Mouse (Mus musculus) embryonic facial prominence, embryonic 12.5 days (tissue): ENCODE measurements around the gene Ftsj3. TPM values are rescaled to one million over a fixed set of nuclear protein-coding genes. Genes with fewer than 3 reads are reported as not detected.

ENCODE experiments used
- ATAC-seq: fragments of 200-750 bp; cut with Nextera tagmentation; 2 replicates; pipeline ENCODE4 v1.8.0; 2017; ENCODE audit not compliant: insufficient number of reproducible peaks, insufficient read depth, low FRiP score, low TSS enrichment
- H3K27ac ChIP-seq: fragments of 300-500 bp; sonication (generic); 2 replicates; pipeline ENCODE4 v1.5.1; 2016; ENCODE audit warnings: mild to moderate bottlenecking
- H3K27me3 ChIP-seq: fragments of 300-500 bp; sonication (generic); 2 replicates; pipeline ENCODE4 v1.6.1; 2016; ENCODE audit warnings: mild to moderate bottlenecking, moderate library complexity
- H3K36me3 ChIP-seq: fragments of 300-500 bp; sonication (generic); 2 replicates; pipeline ENCODE4 v1.6.1; 2016; ENCODE audit warnings: mild to moderate bottlenecking
- H3K4me1 ChIP-seq: fragments of 300-500 bp; sonication (generic); 2 replicates; pipeline ENCODE4 v1.6.1; 2016
- H3K4me2 ChIP-seq: fragments of 300-500 bp; sonication (generic); replicated peaks from 2 replicates; pipeline ENCODE4 v1.6.1; 2016; ENCODE audit warnings: mild to moderate bottlenecking, moderate library complexity
- H3K4me3 ChIP-seq: fragments of 300-500 bp; sonication (generic); 2 replicates; pipeline ENCODE4 v1.5.1; 2016; ENCODE audit warnings: mild to moderate bottlenecking
- H3K9ac ChIP-seq: fragments of 300-500 bp; sonication (generic); 2 replicates; pipeline ENCODE4 v1.6.1; 2016; ENCODE audit warnings: mild to moderate bottlenecking, moderate library complexity
- H3K9me3 ChIP-seq: fragments of 300-500 bp; sonication (generic); 2 replicates; pipeline ENCODE4 v1.6.1; 2016; ENCODE audit warnings: mild to moderate bottlenecking, moderate library complexity
- WGBS: fragments of 180-500 bp; shearing (Covaris S2); methylation state at CpG from one replicate; pipeline ENCODE4 v1.1.7; 2016; 5-methylcytosine and 5-hydroxymethylcytosine counted together
- polyA plus RNA-seq: library from polyadenylated mRNA; unstranded; fragments of >200 nt; fragmentation: Nextera tagmentation; extraction: Ambion mirVana; gene quantifications from 2 replicates; pipeline ENCODE4 v1.2.1, GENCODE M21; 2016

The Ftsj3 gene
- polyA plus RNA-seq, 1 experiment from 2014 or later: 67.0 TPM

DNA sequence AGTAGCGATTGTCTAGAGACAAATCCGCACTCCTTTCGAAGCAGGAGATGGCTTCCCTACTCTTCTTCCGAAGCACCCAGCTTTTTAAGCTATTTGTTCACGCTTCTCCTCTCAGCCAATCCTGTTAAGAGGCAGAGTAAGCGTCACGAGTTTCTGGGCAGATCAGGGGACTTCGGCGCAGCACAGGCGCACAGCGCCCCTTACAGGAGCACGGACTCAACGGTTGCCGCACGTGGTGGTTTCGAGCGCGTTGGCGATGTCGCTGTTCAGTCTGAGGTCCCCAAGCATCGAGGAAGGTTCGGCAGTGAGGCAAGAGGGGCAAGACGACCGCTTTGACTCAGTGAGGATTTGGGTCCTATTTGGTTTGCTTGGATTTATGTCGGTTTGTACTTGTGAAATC, 20.6 kb upstream of the Ftsj3 start, which contains the start of gene Tcam1:
Gene Tcam1, plus strand, starts transcription at position 219 of the 400 bp plus-strand sequence.
- Histone ChIP-seq H3K4me2 (peak within 1 kb of the TSS; percentile 45), H3K27me3 (no peaks in the 10 kb centered on the region), H3K27ac (no peak within 1 kb of the TSS), H3K36me3 (no peaks in the 10 kb centered on the region), H3K9ac (no peak within 1 kb of the TSS), H3K9me3 (no peaks in the 10 kb centered on the region), H3K4me3 (peak within 1 kb of the TSS; percentile 23), H3K4me1 (peaks cover 20% of the 10 kb centered on the region)
- WGBS: 7% methylated on average over 25 of the region's 25 CpGs
- no peak for ATAC-seq

DNA sequence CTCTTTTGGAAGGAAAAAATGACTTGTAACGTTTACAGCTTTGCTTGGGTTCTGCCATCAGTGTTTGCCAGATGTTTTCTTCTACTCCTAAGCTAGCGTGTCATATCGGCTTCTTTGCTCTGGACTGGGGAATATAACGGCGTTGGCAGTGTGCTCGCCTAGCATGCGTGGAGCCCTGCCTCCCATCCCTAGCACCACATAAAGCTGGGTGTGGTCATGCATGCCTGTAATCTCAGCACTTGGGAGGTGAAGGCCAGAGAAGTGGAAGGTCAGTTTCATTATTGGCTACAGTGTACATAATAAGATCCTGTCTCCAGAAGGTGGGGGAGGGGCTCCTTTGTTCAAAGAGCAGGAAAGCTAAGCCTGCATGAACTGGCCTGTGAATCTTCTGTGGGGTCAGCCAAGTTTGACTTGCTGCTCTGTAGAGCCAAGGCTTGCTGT, 19.1 kb upstream of the Ftsj3 start:
- WGBS: 72% methylated on average over 7 of the region's 7 CpGs
- ATAC-seq: no peak

GRCm38 (mm10) chr11:106274374-106274773, 18.5 kb upstream of the Ftsj3 start:
- H3K4me1 ChIP-seq: peaks cover 34% of the 10 kb centered on the region
- no peak overlapping the region for H3K9ac ChIP-seq
- no peaks in the 10 kb centered on the region for H3K27me3 ChIP-seq
- H3K4me2 ChIP-seq: no peak overlapping the region
- H3K4me3 ChIP-seq: no peak overlapping the region
- WGBS: 81% methylated on average over 1 of the region's 1 CpGs
- no peaks in the 10 kb centered on the region for H3K36me3 ChIP-seq
- H3K9me3 ChIP-seq: no peaks in the 10 kb centered on the region
- H3K27ac ChIP-seq: peak overlapping the region; percentile 58; the same call in 1 of the 2 replicates
- ATAC-seq: no peak

More for the DNA sequence above, 19.1 kb upstream of the Ftsj3 start:
- Histone ChIP-seq H3K4me2 (no peak overlapping the region), H3K36me3 (no peaks in the 10 kb centered on the region), H3K27ac (peak overlapping the region; percentile 58; the same call in 1 of the 2 replicates), H3K4me1 (peaks cover 33% of the 10 kb centered on the region), H3K9ac (no peak overlapping the region), H3K4me3 (no peak overlapping the region), H3K27me3 (no peaks in the 10 kb centered on the region), H3K9me3 (no peaks in the 10 kb centered on the region)

DNA sequence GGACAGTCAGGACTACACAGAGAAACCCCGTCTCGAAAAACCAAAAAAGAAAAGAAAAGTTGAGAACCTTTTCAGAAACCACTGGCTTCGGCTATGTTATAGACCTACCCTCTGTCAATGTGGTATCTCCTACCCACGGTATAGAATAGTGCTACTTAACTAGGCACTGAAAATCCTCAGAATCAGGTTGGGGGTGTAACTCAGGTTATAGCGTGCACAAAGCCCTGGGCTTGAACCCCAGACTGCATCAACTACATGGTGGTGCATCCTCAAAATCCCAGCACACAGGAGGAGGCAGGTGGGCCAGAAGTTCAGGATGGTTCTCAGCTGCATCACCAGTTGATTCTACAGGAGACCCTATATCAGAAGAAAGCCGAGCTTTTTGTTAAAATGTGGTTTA, 17.9 kb upstream of the Ftsj3 start:
- Histone ChIP-seq H3K27ac (0 out of 2 replicates have a peak overlapping the region, but pooled peaks have one; percentile 87), H3K36me3 (no peaks in the 10 kb centered on the region), H3K4me2 (peak overlapping the region; percentile 66), H3K4me1 (peaks cover 39% of the 10 kb centered on the region), H3K27me3 (no peaks in the 10 kb centered on the region), H3K4me3 (no peak overlapping the region), H3K9me3 (no peaks in the 10 kb centered on the region), H3K9ac (no peak overlapping the region)
- no peak for ATAC-seq
- 93% methylated on average over 6 of the region's 6 CpGs for WGBS

- ATAC-seq: no peak
- no peaks in the 10 kb centered on the region for H3K9me3 ChIP-seq
- peaks cover 44% of the 10 kb centered on the region for H3K4me1 ChIP-seq
- no peaks in the 10 kb centered on the region for H3K27me3 ChIP-seq
- peak overlapping the region; percentile 56 for H3K9ac ChIP-seq
- H3K4me3 ChIP-seq: peak overlapping the region; percentile 86
- H3K36me3 ChIP-seq: no peaks in the 10 kb centered on the region
- peak overlapping the region; percentile 66 for H3K4me2 ChIP-seq
- 18% methylated on average over 16 of the region's 16 CpGs for WGBS
- peak overlapping the region; percentile 87 for H3K27ac ChIP-seq
These were observed 17.4 kb upstream of the Ftsj3 start for GRCm38 (mm10) chr11:106273311-106273684.

DNA sequence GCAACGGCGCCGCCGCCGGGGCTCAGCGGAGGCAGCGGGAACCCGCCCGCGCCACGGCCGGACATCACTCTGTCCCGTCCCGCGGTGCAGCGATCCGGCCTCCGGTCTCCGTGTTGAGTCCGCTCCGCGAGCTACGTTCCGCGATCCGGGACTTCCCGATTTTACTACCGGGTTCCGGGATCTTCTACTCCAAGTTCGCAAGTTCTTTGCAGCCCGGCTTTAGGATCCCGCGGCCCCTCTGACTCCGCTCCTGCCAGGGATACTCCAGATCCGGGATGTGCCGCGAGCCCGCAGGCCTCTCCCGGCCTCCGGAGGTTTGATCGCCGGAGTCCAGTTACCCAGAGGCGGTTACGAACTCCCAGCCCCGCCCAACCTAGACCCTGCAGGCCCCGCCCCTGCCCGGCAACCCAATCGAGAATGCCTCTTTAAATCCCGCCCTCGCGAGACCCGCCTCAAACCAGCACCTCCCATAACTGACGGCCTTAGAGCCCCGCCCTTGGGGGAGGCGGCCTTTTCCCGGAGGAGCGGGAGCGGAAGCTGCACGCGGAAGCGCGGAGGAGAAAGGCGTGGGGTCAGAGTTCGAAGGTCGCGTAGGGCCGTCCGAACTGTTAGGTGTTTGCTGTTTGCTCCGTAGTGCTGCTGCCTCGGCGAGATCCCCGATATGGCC, 16.9 kb upstream of the Ftsj3 start, which contains the start of gene Smarcd2:
Gene Smarcd2, minus strand, starts transcription at position 329 of the 667 bp plus-strand sequence.
- Histone ChIP-seq H3K27me3 (no peaks in the 10 kb centered on the region), H3K4me3 (peak within 1 kb of the TSS; percentile 86), H3K27ac (peak within 1 kb of the TSS; percentile 89), H3K9me3 (no peaks in the 10 kb centered on the region), H3K4me1 (peaks cover 49% of the 10 kb centered on the region), H3K36me3 (no peaks in the 10 kb centered on the region), H3K4me2 (peak within 1 kb of the TSS; percentile 88), H3K9ac (peak within 1 kb of the TSS; percentile 93)
- ATAC-seq: peak; percentile 90
- under 1% methylated on average over 72 of the region's 72 CpGs for WGBS

DNA sequence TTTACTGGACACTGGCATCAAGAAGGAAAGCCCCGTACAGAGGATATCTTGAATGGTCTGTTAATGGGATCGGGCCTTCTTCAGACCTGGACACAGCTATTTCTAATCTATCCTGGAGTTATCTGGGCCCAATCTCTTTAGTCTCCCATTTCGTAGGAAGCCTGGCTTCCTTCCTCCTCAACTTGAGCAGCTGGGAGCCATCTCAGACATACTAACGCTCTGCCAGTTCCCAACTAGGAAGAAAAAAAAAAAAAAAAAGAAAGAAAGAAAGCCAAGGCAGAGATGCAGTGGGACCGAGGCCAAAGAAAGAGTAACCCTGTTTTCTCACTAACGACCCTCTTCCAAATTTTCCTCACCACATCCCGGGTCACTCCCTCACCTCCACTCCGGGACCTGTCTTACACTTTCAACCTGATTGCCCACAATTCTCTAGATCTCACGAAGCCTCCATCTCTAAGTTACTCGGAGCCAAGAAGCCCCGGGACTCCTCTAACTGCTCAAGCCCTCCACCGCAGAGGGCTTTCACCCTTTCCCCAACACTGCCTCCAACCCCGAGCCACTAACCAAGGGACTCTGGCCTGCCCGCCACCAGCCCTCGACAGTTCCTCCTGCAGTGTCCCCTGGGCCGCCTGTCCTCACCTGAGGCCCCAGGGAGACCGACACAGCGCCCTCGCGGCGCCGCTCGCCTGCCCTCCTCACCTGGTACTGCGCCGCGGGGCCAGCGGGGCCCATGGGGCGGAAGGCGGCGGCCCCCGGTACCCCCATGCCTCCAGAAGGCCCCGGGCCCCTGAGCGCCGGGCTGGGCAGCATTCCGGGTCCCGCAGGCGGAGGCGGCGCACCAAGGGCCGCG, 16.1 kb upstream of the Ftsj3 start:
- H3K9me3 ChIP-seq: no peaks in the 10 kb centered on the region
- H3K27ac ChIP-seq: peak overlapping the region; percentile 89
- ATAC-seq: peak; percentile 16
- peaks cover 53% of the 10 kb centered on the region for H3K4me1 ChIP-seq
- peak overlapping the region; percentile 88 for H3K4me2 ChIP-seq
- H3K4me3 ChIP-seq: peak overlapping the region; percentile 86
- no peaks in the 10 kb centered on the region for H3K27me3 ChIP-seq
- 1% methylated on average over 41 of the region's 41 CpGs for WGBS
- H3K36me3 ChIP-seq: peaks cover 5% of the 10 kb centered on the region; the same call in 1 of the 2 replicates
- peak overlapping the region; percentile 93 for H3K9ac ChIP-seq

GRCm38 (mm10) chr11:106271131-106271793, 15.4 kb upstream of the Ftsj3 start:
- peak overlapping the region; percentile 93 for H3K9ac ChIP-seq
- peaks cover 50% of the 10 kb centered on the region for H3K4me1 ChIP-seq
- H3K27me3 ChIP-seq: no peaks in the 10 kb centered on the region
- H3K4me2 ChIP-seq: peak overlapping the region; percentile 88
- peak overlapping the region; percentile 89 for H3K27ac ChIP-seq
- no peak for ATAC-seq
- peak overlapping the region; percentile 86 for H3K4me3 ChIP-seq
- peaks cover 12% of the 10 kb centered on the region for H3K36me3 ChIP-seq
- WGBS: 36% methylated on average over 5 of the region's 5 CpGs
- H3K9me3 ChIP-seq: no peaks in the 10 kb centered on the region

GRCm38 (mm10) chr11:106269060-106269431, 13.2 kb upstream of the Ftsj3 start:
- H3K27me3 ChIP-seq: no peaks in the 10 kb centered on the region
- H3K36me3 ChIP-seq: peaks cover 34% of the 10 kb centered on the region
- no peak overlapping the region for H3K9ac ChIP-seq
- peak overlapping the region; percentile 69 for H3K27ac ChIP-seq
- H3K4me2 ChIP-seq: peak overlapping the region; percentile 29
- peaks cover 39% of the 10 kb centered on the region for H3K4me1 ChIP-seq
- 34% methylated on average over 3 of the region's 3 CpGs for WGBS
- no peaks in the 10 kb centered on the region for H3K9me3 ChIP-seq
- no peak overlapping the region for H3K4me3 ChIP-seq
- ATAC-seq: no peak

DNA sequence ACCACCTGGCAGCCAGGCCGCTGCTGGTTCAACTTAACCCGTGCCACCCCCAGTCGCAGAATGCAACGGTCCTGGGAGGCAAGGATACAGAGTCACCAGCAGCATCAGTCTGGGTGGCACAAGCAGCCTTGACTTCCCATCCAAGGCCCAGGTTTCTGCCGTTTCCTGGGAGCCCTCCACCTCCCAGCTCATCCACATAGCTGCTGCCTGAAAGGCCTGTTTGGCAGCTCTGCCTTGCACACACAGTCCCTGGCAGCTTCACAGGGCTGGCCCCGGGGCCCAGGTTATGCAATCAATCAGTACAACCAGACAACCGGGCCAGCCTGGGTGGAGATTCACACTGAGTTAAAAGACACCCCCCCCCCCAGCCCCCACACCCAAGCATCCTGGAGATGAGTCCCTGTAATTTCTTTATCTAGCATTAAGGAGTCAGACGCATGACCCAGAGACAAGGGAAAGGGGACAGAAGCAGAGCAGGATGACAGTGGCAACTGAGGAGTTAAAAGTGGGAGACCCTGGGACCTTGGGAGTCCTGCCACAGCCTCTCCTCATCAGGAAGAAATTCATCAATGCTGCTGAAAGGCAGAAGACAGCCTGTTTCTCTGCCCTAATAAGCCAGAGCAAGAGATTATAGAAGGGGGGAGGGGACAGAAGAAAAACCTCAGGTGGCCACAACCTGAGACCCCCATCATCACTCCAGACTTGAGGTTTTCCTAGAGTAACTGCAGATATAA, 12.6 kb upstream of the Ftsj3 start:
- H3K4me2 ChIP-seq: peak overlapping the region; percentile 29
- peaks cover 40% of the 10 kb centered on the region for H3K36me3 ChIP-seq
- H3K4me1 ChIP-seq: peaks cover 35% of the 10 kb centered on the region
- H3K4me3 ChIP-seq: no peak overlapping the region
- no peaks in the 10 kb centered on the region for H3K9me3 ChIP-seq
- H3K9ac ChIP-seq: peak overlapping the region; percentile 7; the same call in 1 of the 2 replicates
- WGBS: 40% methylated on average over 8 of the region's 8 CpGs
- no peak for ATAC-seq
- peak overlapping the region; percentile 69 for H3K27ac ChIP-seq
- no peaks in the 10 kb centered on the region for H3K27me3 ChIP-seq

- Histone ChIP-seq H3K9me3 (no peaks in the 10 kb centered on the region), H3K4me1 (peaks cover 35% of the 10 kb centered on the region), H3K9ac (peak overlapping the region; percentile 7; the same call in 1 of the 2 replicates), H3K4me2 (peak overlapping the region; percentile 2; the same call in 1 of the 2 replicates), H3K27ac (peak overlapping the region; percentile 69), H3K36me3 (peaks cover 46% of the 10 kb centered on the region), H3K4me3 (no peak overlapping the region), H3K27me3 (no peaks in the 10 kb centered on the region)
- WGBS: 70% methylated on average over 5 of the region's 5 CpGs
- no peak for ATAC-seq
These were observed 12.0 kb upstream of the Ftsj3 start for GRCm38 (mm10) chr11:106267871-106268270.
